Mouse (Mus musculus): ENCODE measurements around the gene Sgpp2. TPM values are rescaled to one million over a fixed set of nuclear protein-coding genes. Genes with fewer than 3 reads are reported as not detected.
A peak's percentile ranks its signal among the peaks of the same experiment; 100 is the strongest.

Gene Sgpp2
- total and polyA plus RNA-seq, 3 experiments: 0.05 TPM; not detected in 2

GRCm38 (mm10) chr1:78318089-78318760 lies 8.1 kb downstream of the Sgpp2 start:
- Histone ChIP-seq H3K4me1 (ENCODE audit: insufficient read depth, low read depth, low read length) (peaks cover 26% of the 10 kb centered on the region), H3K36me3 (replicated peaks) (no peaks in the 10 kb centered on the region), H3K27me3 (ENCODE audit: insufficient read depth, low read length) (peaks cover 5% of the 10 kb centered on the region; the same call in 1 of the 2 replicates), H3K9me3 (replicated peaks) (no peaks in the 10 kb centered on the region), H3K4me3 (ENCODE audit: low read depth, low read length) (no peak overlapping the region)
- TF ChIP-seq POLR2AphosphoS5 (IDR thresholded peaks at IDR 0.05; ENCODE audit: insufficient replicate concordance, low read depth, low read length) (no peak), GATA1 (IDR thresholded peaks at IDR 0.05; ENCODE audit: borderline replicate concordance, low read length) (no peak), CTCF (IDR thresholded peaks at IDR 0.05; ENCODE audit: low read depth, low read length) (no peak), TAL1 (conservative IDR thresholded peaks at IDR 0.05; ENCODE audit: low read depth, low read length) (no peak), GATA2 (IDR thresholded peaks at IDR 0.05; ENCODE audit: borderline replicate concordance, low read depth, low read length) (no peak)
- DNase-seq (ENCODE audit: low spot score) (no peak), ATAC-seq (ENCODE audit: extremely low read depth, insufficient number of reproducible peaks, low FRiP score, poor library complexity, severe bottlenecking) (no peak)

- peaks cover 36% of the 10 kb centered on the region for H3K4me1 ChIP-seq (ENCODE audit: insufficient read depth, low read depth, low read length)
- DNase-seq (ENCODE audit: low spot score) (no peak), ATAC-seq (ENCODE audit: extremely low read depth, insufficient number of reproducible peaks, low FRiP score, poor library complexity, severe bottlenecking) (no peak)
- H3K36me3 ChIP-seq (replicated peaks): no peaks in the 10 kb centered on the region
- no peak for TF ChIP-seq POLR2AphosphoS5 (IDR thresholded peaks at IDR 0.05; ENCODE audit: insufficient replicate concordance, low read depth, low read length)
- TF ChIP-seq GATA2 (IDR thresholded peaks at IDR 0.05; ENCODE audit: borderline replicate concordance, low read depth, low read length): no peak
- TF ChIP-seq TAL1 (conservative IDR thresholded peaks at IDR 0.05; ENCODE audit: low read depth, low read length): no peak
- TF ChIP-seq CTCF (IDR thresholded peaks at IDR 0.05; ENCODE audit: low read depth, low read length): no peak
- no peak for TF ChIP-seq GATA1 (IDR thresholded peaks at IDR 0.05; ENCODE audit: borderline replicate concordance, low read length)
- no peak overlapping the region for H3K4me3 ChIP-seq (ENCODE audit: low read depth, low read length)
- no peaks in the 10 kb centered on the region for H3K9me3 ChIP-seq (replicated peaks)
- peaks cover 5% of the 10 kb centered on the region; the same call in 1 of the 2 replicates for H3K27me3 ChIP-seq (ENCODE audit: insufficient read depth, low read length)
These were observed 10.1 kb downstream of the Sgpp2 start for GRCm38 (mm10) chr1:78320291-78320690.

GRCm38 (mm10) chr1:78322098-78322778 lies 12.1 kb downstream of the Sgpp2 start:
- H3K9me3 ChIP-seq (replicated peaks): no peaks in the 10 kb centered on the region
- no peaks in the 10 kb centered on the region for H3K36me3 ChIP-seq (replicated peaks)
- no peak overlapping the region for H3K4me3 ChIP-seq (ENCODE audit: low read depth, low read length)
- no peak for TF ChIP-seq TAL1 (conservative IDR thresholded peaks at IDR 0.05; ENCODE audit: low read depth, low read length)
- no peak for TF ChIP-seq GATA2 (IDR thresholded peaks at IDR 0.05; ENCODE audit: borderline replicate concordance, low read depth, low read length)
- no peak for TF ChIP-seq CTCF (IDR thresholded peaks at IDR 0.05; ENCODE audit: low read depth, low read length)
- no peak for TF ChIP-seq POLR2AphosphoS5 (IDR thresholded peaks at IDR 0.05; ENCODE audit: insufficient replicate concordance, low read depth, low read length)
- TF ChIP-seq GATA1 (IDR thresholded peaks at IDR 0.05; ENCODE audit: borderline replicate concordance, low read length): no peak
- H3K27me3 ChIP-seq (ENCODE audit: insufficient read depth, low read length): peaks cover 5% of the 10 kb centered on the region; the same call in 1 of the 2 replicates
- ATAC-seq (ENCODE audit: extremely low read depth, insufficient number of reproducible peaks, low FRiP score, poor library complexity, severe bottlenecking) (no peak), DNase-seq (ENCODE audit: low spot score) (no peak)
- H3K4me1 ChIP-seq (ENCODE audit: insufficient read depth, low read depth, low read length): peaks cover 53% of the 10 kb centered on the region

- Histone ChIP-seq H3K4me3 (ENCODE audit: low read depth, low read length) (no peak overlapping the region), H3K27me3 (ENCODE audit: insufficient read depth, low read length) (peaks cover 4% of the 10 kb centered on the region; the same call in 1 of the 2 replicates), H3K4me1 (ENCODE audit: insufficient read depth, low read depth, low read length) (peaks cover 55% of the 10 kb centered on the region), H3K36me3 (replicated peaks) (no peaks in the 10 kb centered on the region), H3K9me3 (replicated peaks) (no peaks in the 10 kb centered on the region)
- ATAC-seq (ENCODE audit: extremely low read depth, insufficient number of reproducible peaks, low FRiP score, poor library complexity, severe bottlenecking) (no peak), DNase-seq (ENCODE audit: low spot score) (no peak)
- no peak for TF ChIP-seq POLR2AphosphoS5 (IDR thresholded peaks at IDR 0.05; ENCODE audit: insufficient replicate concordance, low read depth, low read length)
- no peak for TF ChIP-seq GATA2 (IDR thresholded peaks at IDR 0.05; ENCODE audit: borderline replicate concordance, low read depth, low read length)
- no peak for TF ChIP-seq CTCF (IDR thresholded peaks at IDR 0.05; ENCODE audit: low read depth, low read length)
- TF ChIP-seq TAL1 (conservative IDR thresholded peaks at IDR 0.05; ENCODE audit: low read depth, low read length): no peak
- no peak for TF ChIP-seq GATA1 (IDR thresholded peaks at IDR 0.05; ENCODE audit: borderline replicate concordance, low read length)
These were observed 12.7 kb downstream of the Sgpp2 start for GRCm38 (mm10) chr1:78322844-78323243.

- H3K36me3 ChIP-seq (replicated peaks): no peaks in the 10 kb centered on the region
- peaks cover 55% of the 10 kb centered on the region for H3K4me1 ChIP-seq (ENCODE audit: insufficient read depth, low read depth, low read length)
- ATAC-seq (ENCODE audit: extremely low read depth, insufficient number of reproducible peaks, low FRiP score, poor library complexity, severe bottlenecking) (peak; percentile 88), DNase-seq (ENCODE audit: low spot score) (peak; percentile 40)
- H3K4me3 ChIP-seq (ENCODE audit: low read depth, low read length): no peak overlapping the region; the same call in 1 of the 2 replicates
- TF ChIP-seq POLR2AphosphoS5 (IDR thresholded peaks at IDR 0.05; ENCODE audit: insufficient replicate concordance, low read depth, low read length) (no peak), CTCF (IDR thresholded peaks at IDR 0.05; ENCODE audit: low read depth, low read length) (no peak), GATA2 (IDR thresholded peaks at IDR 0.05; ENCODE audit: borderline replicate concordance, low read depth, low read length) (no peak), TAL1 (conservative IDR thresholded peaks at IDR 0.05; ENCODE audit: low read depth, low read length) (peak; percentile 84), GATA1 (IDR thresholded peaks at IDR 0.05; ENCODE audit: borderline replicate concordance, low read length) (no peak)
- no peaks in the 10 kb centered on the region for H3K9me3 ChIP-seq (replicated peaks)
- H3K27me3 ChIP-seq (ENCODE audit: insufficient read depth, low read length): no peaks in the 10 kb centered on the region; the same call in 1 of the 2 replicates
These were observed 13.9 kb downstream of the Sgpp2 start for GRCm38 (mm10) chr1:78324044-78324443.

GRCm38 (mm10) chr1:78325851-78326250 lies 15.7 kb downstream of the Sgpp2 start:
- no peaks in the 10 kb centered on the region for H3K9me3 ChIP-seq (replicated peaks)
- no peak overlapping the region for H3K4me3 ChIP-seq (ENCODE audit: low read depth, low read length)
- H3K4me1 ChIP-seq (ENCODE audit: insufficient read depth, low read depth, low read length): peaks cover 57% of the 10 kb centered on the region
- H3K36me3 ChIP-seq (replicated peaks): no peaks in the 10 kb centered on the region
- DNase-seq (ENCODE audit: low spot score): no peak
- TF ChIP-seq CTCF (IDR thresholded peaks at IDR 0.05; ENCODE audit: low read depth, low read length): no peak
- no peak for TF ChIP-seq TAL1 (conservative IDR thresholded peaks at IDR 0.05; ENCODE audit: low read depth, low read length)
- no peak for TF ChIP-seq GATA2 (IDR thresholded peaks at IDR 0.05; ENCODE audit: borderline replicate concordance, low read depth, low read length)
- no peak for TF ChIP-seq GATA1 (IDR thresholded peaks at IDR 0.05; ENCODE audit: borderline replicate concordance, low read length)
- no peak for TF ChIP-seq POLR2AphosphoS5 (IDR thresholded peaks at IDR 0.05; ENCODE audit: insufficient replicate concordance, low read depth, low read length)
- H3K27me3 ChIP-seq (ENCODE audit: insufficient read depth, low read length): no peaks in the 10 kb centered on the region
- no peak for ATAC-seq (ENCODE audit: extremely low read depth, insufficient number of reproducible peaks, low FRiP score, poor library complexity, severe bottlenecking)

All from G1E (cell line).